Mouse (Mus musculus) ovary, adult 10 weeks (tissue): ENCODE data around the gene Copb2. TPM values are rescaled to one million over a fixed set of nuclear protein-coding genes. Genes with fewer than 3 reads are reported as not detected.

ENCODE experiments used
- polyA plus RNA-seq: library from polyadenylated mRNA; stranded (reverse); fragments of 350-450 nt; fragmentation: Illumina TruSeq; extraction: RNeasy Lipid Tissue Mini Kit (QIAGEN cat#74804); gene quantifications from one replicate; pipeline ENCODE4 v1.2.3, GENCODE M21; 2014

Gene Copb2
- 404 TPM for polyA plus RNA-seq

GRCm38 (mm10) chr9:98563137-98564126 lies at the start of gene Copb2:
Gene Copb2 (plus strand): TSS chr9:98563721.

DNA sequence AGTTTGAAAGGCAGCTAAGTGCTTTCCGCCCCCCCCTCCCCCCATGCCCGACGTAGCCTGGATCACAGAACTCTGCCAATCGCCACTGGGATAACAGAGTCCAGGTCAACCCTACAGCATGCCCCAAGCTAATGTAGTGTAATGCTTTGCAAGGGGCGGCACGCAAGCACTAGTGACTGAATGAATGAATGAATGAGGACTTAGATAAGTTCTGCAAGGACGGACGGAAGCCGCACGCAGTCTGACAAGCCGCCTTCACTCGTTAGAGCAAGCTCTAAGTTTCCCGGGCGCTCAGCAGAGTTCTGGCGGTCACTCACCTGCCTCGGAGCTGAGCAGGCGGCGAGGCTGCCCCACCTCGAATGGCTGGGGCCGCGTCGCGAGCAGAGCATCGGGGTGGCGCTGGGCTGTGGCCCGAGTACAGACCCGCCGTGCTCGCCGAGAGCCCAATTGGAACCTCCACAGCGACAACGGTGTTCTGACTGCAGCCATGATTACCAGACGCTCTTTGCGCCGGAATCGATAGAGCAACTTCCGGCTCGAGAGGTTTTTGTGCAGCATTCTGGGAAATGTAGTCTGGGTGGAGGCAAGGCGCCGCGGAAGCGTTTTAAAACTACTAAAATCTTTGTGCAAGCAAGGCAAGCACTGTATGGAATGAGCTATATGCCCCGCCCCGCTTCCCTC lies 37.8 kb downstream of the Copb2 start, which contains the start of gene Mrps22:
Mrps22 (minus strand) TSS at position 505 of the 681 bp plus-strand sequence.

Other genes with a start within 250 kb of the Copb2 start
- 1.5 TPM for gene Rbp1, start 140.8 kb upstream of the Copb2 start, polyA plus RNA-seq
- not detected for gene Rbp2, start 77.6 kb upstream of the Copb2 start, polyA plus RNA-seq
- gene Mrps22, start 37.9 kb downstream of the Copb2 start, polyA plus RNA-seq = 88.5 TPM